Mouse (Mus musculus): ENCODE measurements at regions not wholly inside any gene's neighbourhood (a gene's known extent, or its start where the extent isn't known, plus 50 kb on each side); places are given as distances from the start of the nearest gene placed in this dataset.

DNA sequence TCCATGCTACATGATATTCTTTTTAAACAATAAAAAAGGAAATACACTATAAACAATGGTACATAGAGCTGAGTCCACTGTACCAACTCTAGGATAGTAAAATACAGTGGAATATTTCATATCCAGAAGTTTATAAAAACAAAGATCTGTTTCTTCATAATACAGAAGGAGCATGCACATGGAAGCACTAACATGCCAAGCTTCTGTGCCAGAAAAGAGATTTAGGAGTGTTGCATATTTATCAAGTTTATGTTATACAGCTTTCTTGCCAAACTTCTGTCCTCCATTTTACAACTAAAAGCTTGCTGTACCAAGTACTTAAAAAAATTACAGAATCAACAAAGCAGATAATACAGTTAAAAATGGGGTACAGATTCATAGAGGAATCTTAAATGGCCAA, 816.7 kb upstream of the A730009L09Rik start:
- 0 out of 2 replicates have a peak, but pooled peaks have one; percentile 56 for ATAC-seq (replicated peaks; ENCODE audit: low FRiP score)
- H3K27me3 ChIP-seq, result no peaks in the 10 kb centered on the region
- no peak overlapping the region for H3K9ac ChIP-seq
- H3K9me3 ChIP-seq (replicated peaks), result no peaks in the 10 kb centered on the region
- H3K36me3 ChIP-seq, result no peaks in the 10 kb centered on the region
- H3K4me1 ChIP-seq, result no peaks in the 10 kb centered on the region
- H3K4me2 ChIP-seq, result no peak overlapping the region
- no peak overlapping the region for H3K27ac ChIP-seq
- no peak overlapping the region for H3K4me3 ChIP-seq (replicated peaks)

DNA sequence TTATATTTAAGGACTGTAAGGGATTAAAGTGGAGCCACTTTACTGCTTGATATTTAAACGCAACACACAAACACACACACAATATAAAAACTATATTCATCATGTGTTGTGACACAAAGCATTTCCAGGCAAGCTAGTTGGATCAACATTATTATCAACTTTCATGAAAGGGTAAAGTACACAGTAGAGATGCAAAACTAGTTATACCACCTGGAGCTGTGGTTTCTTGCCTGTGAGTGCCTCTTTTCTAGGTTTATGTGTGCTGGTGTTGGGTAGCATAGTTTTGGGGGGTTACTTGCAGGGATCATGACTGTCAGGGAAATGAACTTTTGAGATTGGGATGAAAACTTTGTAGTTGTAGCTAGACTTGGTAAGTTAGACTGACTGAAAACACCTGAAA, 812.3 kb upstream of the A730009L09Rik start:
- no peak overlapping the region for H3K9ac ChIP-seq
- no peaks in the 10 kb centered on the region for H3K4me1 ChIP-seq
- H3K9me3 ChIP-seq (replicated peaks), result no peaks in the 10 kb centered on the region
- H3K27ac ChIP-seq, result no peak overlapping the region
- H3K27me3 ChIP-seq, result no peaks in the 10 kb centered on the region
- H3K4me3 ChIP-seq (replicated peaks), result no peak overlapping the region
- 77% methylated on average over 1 of the region's 1 CpGs for WGBS
- no peak overlapping the region for H3K4me2 ChIP-seq
- H3K36me3 ChIP-seq, result no peaks in the 10 kb centered on the region
- ATAC-seq (replicated peaks; ENCODE audit: low FRiP score), result no peak
